Mouse (Mus musculus): Measurements from ENCODE around the gene Pik3r6.

Gene Pik3r6

DNA sequence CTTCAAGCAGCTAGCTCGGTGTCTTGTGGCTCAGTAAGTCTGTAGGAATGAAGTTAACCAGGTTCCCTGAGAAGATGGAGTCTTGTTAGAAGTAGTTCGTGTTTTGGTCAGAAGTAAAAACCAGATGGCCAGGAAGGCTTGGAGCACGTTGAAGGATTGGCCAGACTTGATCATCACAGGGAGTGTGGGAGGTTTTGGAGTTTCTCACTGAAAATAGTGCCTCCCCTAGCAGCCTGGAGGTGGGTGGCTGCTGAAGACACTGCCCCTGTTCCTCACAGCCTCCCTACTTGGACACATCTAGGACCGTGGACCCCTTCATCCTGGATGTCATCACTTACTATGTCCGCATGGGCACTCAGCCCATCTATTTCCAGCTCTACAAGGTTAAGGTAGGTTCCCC lies 36.8 kb downstream of the Pik3r6 start:
- TF ChIP-seq GATA4 (IDR thresholded peaks at IDR 0.05; ENCODE audit: insufficient replicate concordance, low read length), result no peak

DNA sequence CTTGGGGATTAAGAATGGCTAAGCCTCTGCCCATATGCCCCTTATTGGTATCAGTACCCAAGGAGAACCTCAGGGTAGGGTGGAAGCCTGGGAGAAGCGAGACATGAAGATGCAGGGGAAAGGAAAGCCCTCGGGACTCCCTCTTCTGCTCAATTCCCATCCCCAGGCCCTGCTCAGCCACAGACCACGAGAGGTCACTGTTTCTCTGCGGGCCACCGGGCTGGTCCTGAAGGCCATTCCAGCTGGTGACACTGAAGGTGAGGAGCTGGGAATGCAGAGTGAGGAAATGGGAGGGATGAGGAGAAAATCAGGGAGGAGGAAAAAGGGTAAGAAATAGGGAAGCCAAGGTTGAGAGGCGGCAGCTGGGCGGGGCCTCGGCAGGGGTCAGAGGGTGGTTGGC lies 41.7 kb downstream of the Pik3r6 start:
- TF ChIP-seq GATA4 (IDR thresholded peaks at IDR 0.05; ENCODE audit: insufficient replicate concordance, low read length), result no peak

- TF ChIP-seq GATA4 (IDR thresholded peaks at IDR 0.05; ENCODE audit: insufficient replicate concordance, low read length), result no peak
These were observed 42.4 kb downstream of the Pik3r6 start for GRCm38 (mm10) chr11:68545172-68545571.

DNA sequence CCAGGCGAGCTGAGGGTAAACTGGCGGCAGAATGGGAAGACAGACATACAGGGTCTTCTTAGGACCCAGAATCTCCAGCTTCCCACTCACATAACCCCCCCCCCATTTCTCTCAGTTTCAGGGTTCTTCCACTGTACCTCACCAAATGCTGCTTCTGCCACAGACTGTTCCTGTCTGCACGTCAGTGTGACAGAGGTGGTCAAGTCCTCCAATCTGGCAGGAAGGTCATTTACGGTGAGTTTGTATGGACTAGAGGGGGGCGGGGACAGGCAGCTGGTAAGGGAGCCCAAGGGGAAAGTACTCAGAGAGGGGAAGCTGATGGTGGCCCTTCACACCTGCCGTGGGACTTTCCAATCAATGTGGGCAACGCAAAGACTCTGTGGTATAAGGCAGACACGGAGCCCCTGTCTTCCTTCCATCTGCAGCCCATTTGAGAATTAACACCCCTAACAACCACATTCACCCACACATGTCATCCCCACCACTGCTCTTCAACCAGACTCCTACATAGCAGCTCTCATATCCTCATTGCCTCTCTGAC lies 42.9 kb downstream of the Pik3r6 start:
- TF ChIP-seq GATA4 (IDR thresholded peaks at IDR 0.05; ENCODE audit: insufficient replicate concordance, low read length), result no peak

DNA sequence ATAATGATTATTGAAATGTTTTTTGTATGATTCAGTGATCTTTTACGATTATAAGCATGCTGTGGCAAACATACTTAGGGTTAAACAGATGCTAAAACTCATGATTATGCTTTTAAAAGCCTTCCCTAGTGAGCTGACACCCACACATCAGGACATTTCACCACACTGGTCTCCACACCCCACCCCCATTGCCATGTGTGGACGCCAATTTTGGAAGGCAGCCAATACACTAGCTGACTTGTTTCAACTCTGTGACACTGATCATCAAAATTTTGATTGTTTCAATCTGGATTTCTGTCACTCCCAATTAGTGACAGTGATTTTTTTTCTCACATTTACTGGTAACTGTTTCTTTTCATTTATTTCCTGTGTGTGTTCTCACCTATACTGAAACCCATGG lies 44.7 kb downstream of the Pik3r6 start:
- TF ChIP-seq GATA4 (IDR thresholded peaks at IDR 0.05; ENCODE audit: insufficient replicate concordance, low read length), result no peak

- TF ChIP-seq GATA4 (IDR thresholded peaks at IDR 0.05; ENCODE audit: insufficient replicate concordance, low read length), result no peak
These were observed 46.8 kb downstream of the Pik3r6 start for GRCm38 (mm10) chr11:68549597-68549996.

DNA sequence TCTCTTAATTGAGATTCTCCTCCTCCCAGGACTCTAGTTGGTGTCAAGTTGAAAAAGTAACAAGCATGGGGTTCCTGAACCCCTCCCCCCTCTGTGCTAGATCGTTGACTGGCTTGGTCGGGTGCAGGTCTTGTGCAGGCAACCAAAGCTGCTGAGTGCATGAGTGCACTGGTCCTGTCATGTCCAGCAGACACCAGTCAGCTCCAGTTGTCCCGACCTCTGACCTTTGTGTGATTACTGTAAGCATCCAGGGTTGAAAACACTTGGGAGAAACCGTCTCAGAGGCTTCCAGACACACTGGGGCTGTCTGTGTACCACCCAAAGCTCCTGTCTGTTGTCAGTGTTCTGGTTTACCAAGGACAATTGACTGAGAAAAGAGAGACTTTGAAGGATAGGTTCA lies 47.5 kb downstream of the Pik3r6 start:
- TF ChIP-seq GATA4 (IDR thresholded peaks at IDR 0.05; ENCODE audit: insufficient replicate concordance, low read length), result no peak

GRCm38 (mm10) chr11:68553981-68554471 lies 51.2 kb downstream of the Pik3r6 start:
- no peak for TF ChIP-seq GATA4 (IDR thresholded peaks at IDR 0.05; ENCODE audit: insufficient replicate concordance, low read length)

GRCm38 (mm10) chr11:68555918-68556584 lies 53.2 kb downstream of the Pik3r6 start, which contains the start of gene Mfsd6l:
Gene Mfsd6l (plus strand): TSS chr11:68556186.
- TF ChIP-seq GATA4 (IDR thresholded peaks at IDR 0.05; ENCODE audit: insufficient replicate concordance, low read length), result no peak

DNA sequence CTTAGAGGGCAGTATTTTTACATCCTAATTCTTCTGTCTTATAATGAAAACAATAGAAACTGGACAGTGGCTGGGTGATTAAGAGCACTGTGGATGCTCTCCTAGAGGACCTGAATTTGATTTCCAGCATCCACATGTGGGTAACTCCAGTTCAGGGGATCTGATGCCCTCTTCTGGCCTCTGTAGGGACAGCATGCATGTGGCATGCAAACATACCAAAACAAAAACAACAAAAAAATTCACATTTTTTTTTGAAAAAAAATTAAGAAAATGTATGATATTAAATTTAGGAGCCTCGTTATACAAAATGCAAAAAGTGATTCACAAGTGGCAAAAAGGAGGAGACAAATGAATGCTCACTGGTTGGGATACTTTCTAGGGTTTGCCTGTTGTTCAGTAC lies 56.7 kb downstream of the Pik3r6 start:
- no peak for TF ChIP-seq GATA4 (IDR thresholded peaks at IDR 0.05; ENCODE audit: insufficient replicate concordance, low read length)

DNA sequence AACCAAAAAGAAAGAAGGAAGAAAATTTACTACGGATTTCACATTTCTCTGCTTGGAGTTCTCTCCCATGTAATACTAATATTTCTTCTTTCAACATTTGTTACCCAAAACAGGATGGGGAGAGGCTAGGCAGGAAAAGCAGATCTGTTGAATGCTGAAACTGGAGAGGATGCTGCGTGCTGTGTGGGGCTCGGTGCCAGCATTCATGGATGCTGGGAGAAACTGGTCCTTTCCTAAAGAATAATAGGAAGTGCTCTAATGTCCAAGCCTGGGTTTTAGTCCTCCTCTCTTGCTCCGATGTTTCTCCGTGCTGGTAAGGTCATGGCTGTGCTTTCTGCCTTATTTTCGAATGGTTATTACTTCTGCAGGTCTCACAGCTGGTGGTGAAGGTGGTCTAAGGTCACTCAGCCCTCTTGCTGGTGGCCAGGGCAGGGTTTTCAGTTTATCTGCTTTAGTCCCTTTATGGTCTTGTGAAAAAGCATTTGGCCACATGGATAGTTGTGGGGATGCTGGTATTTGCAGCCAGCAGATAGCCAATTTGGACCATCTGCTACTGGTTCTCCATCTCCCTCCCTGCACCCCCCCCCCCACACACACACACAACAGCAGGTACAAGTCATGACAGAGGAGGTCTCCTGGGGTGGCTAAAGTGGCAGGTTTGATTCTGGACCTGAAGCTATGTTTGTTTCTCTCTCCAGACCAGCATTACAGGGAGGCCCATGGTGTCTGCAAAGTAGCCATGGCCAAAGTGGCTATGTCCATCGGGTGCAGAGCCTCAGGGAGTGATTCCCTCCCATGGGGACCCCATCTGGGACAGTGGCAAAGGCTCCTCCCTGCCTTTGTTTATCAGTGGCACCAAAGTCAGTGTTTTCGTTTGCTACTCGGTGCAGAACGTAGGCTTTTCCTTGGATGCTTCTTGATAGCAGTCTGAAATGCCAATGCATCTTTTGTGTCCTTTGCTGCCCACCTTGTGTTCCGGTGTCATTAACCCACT lies 59.4 kb downstream of the Pik3r6 start:
- TF ChIP-seq GATA4 (IDR thresholded peaks at IDR 0.05; ENCODE audit: insufficient replicate concordance, low read length), result no peak

DNA sequence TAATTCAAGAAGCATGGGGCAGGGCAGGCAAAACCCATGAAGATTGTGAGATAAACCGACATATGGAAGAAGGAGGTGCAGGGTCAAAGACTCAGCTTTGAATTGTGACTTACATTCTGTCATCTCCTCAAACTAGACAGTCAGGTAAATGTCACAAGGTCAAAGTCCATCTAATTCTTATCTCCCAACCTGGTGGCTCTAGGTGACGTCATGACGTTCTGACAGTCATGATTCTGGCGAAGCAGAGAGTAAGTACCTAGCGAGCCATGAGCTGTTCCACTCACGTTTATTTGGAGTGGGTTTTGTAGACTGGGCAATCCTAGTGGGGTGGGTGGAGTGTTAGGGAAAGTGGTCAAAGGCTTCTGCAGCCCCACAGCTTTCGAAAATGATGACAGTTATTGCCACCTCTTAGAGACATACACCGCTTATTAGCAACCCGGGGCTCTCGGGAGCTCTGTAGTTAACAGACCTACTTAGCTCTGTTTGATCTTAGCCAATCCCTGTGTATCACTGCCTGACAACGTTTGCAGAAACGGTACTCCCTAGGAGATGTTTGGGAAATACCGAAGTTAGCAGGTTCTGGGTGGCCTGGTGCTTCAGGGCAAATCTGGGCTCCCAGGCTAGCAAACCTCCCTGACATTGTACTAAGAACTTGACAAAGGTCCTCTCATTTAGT lies 61.7 kb downstream of the Pik3r6 start:
- TF ChIP-seq GATA4 (IDR thresholded peaks at IDR 0.05; ENCODE audit: insufficient replicate concordance, low read length), result no peak

- no peak for TF ChIP-seq GATA4 (IDR thresholded peaks at IDR 0.05; ENCODE audit: insufficient replicate concordance, low read length)
These were observed 62.2 kb downstream of the Pik3r6 start for GRCm38 (mm10) chr11:68565032-68565429.

DNA sequence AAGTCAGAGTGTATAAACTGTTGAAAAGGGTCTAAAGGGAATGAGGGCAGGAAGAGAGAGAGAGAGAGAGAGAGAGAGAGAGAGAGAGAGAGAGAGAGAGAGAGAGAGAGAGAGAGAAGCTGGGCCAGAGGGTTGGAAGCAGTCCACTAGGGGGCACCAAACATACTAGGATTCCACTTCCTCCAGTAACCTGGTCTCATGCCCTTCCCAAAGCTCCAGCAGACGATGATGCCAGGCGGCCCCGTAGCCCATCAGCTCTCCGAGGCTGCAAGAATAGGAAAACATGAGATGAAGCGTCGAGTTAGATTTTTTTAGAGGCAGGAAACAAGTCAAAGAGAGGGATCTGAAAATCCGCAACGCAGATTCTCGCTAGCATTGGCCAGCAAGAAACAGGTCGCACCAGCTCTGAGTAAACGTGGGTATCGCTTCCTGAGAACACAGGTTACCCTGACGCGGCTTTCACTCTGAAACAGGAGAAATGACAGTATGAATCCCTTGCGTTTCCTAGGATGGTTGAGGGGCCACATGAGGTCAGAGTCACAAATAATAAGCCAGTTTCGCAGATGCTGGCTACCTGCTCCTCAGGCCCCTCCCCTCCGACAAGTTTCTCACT lies 63.7 kb downstream of the Pik3r6 start:
- no peak for TF ChIP-seq GATA4 (IDR thresholded peaks at IDR 0.05; ENCODE audit: insufficient replicate concordance, low read length)

- TF ChIP-seq GATA4 (IDR thresholded peaks at IDR 0.05; ENCODE audit: insufficient replicate concordance, low read length), result no peak
These were observed 68.0 kb downstream of the Pik3r6 start for GRCm38 (mm10) chr11:68570861-68571260.
